Mouse (Mus musculus): ENCODE data around the gene Stkld1. TPM values are rescaled to one million over a fixed set of nuclear protein-coding genes. Genes with fewer than 3 reads are reported as not detected.

Stkld1 gene
- total and polyA plus RNA-seq, 3 experiments, result 0.02 TPM; not detected in 2

- DNase-seq (ENCODE audit: low spot score) (no peak), ATAC-seq (ENCODE audit: extremely low read depth, insufficient number of reproducible peaks, low FRiP score, poor library complexity, severe bottlenecking) (no peak)
- Histone ChIP-seq H3K9me3 (replicated peaks) (no peaks in the 10 kb centered on the region), H3K4me1 (ENCODE audit: insufficient read depth, low read depth, low read length) (peaks cover 27% of the 10 kb centered on the region), H3K36me3 (replicated peaks) (peaks cover 95% of the 10 kb centered on the region), H3K27me3 (ENCODE audit: insufficient read depth, low read length) (no peaks in the 10 kb centered on the region), H3K4me3 (ENCODE audit: low read depth, low read length) (no peak overlapping the region)
- TF ChIP-seq TAL1 (conservative IDR thresholded peaks at IDR 0.05; ENCODE audit: low read depth, low read length) (no peak), CTCF (IDR thresholded peaks at IDR 0.05; ENCODE audit: low read depth, low read length) (no peak), GATA1 (IDR thresholded peaks at IDR 0.05; ENCODE audit: borderline replicate concordance, low read length) (no peak), GATA2 (IDR thresholded peaks at IDR 0.05; ENCODE audit: borderline replicate concordance, low read depth, low read length) (no peak), POLR2AphosphoS5 (IDR thresholded peaks at IDR 0.05; ENCODE audit: insufficient replicate concordance, low read depth, low read length) (no peak)
Measured at GRCm38 (mm10) chr2:26956811-26957487, 23.1 kb downstream of the Stkld1 start.

- H3K4me1 ChIP-seq (ENCODE audit: insufficient read depth, low read depth, low read length), result peaks cover 29% of the 10 kb centered on the region
- no peaks in the 10 kb centered on the region for H3K9me3 ChIP-seq (replicated peaks)
- H3K4me3 ChIP-seq (ENCODE audit: low read depth, low read length), result no peak overlapping the region
- TF ChIP-seq GATA2 (IDR thresholded peaks at IDR 0.05; ENCODE audit: borderline replicate concordance, low read depth, low read length) (no peak), CTCF (IDR thresholded peaks at IDR 0.05; ENCODE audit: low read depth, low read length) (no peak), TAL1 (conservative IDR thresholded peaks at IDR 0.05; ENCODE audit: low read depth, low read length) (no peak), GATA1 (IDR thresholded peaks at IDR 0.05; ENCODE audit: borderline replicate concordance, low read length) (no peak), POLR2AphosphoS5 (IDR thresholded peaks at IDR 0.05; ENCODE audit: insufficient replicate concordance, low read depth, low read length) (no peak)
- ATAC-seq (ENCODE audit: extremely low read depth, insufficient number of reproducible peaks, low FRiP score, poor library complexity, severe bottlenecking) (no peak), DNase-seq (ENCODE audit: low spot score) (no peak)
- H3K36me3 ChIP-seq (replicated peaks), result peaks cover 94% of the 10 kb centered on the region
- no peaks in the 10 kb centered on the region for H3K27me3 ChIP-seq (ENCODE audit: insufficient read depth, low read length)
Measured at GRCm38 (mm10) chr2:26957488-26957859, 23.6 kb downstream of the Stkld1 start.

GRCm38 (mm10) chr2:26960756-26961155 lies 26.9 kb downstream of the Stkld1 start:
- DNase-seq (ENCODE audit: low spot score), result no peak
- peaks cover 70% of the 10 kb centered on the region for H3K36me3 ChIP-seq (replicated peaks)

GRCm38 (mm10) chr2:26963923-26964723 lies 30.3 kb downstream of the Stkld1 start, which contains the start of gene Rexo4:
TSS of gene Rexo4 (minus strand) at chr2:26964386.
- H3K36me3 ChIP-seq (replicated peaks), result peaks cover 37% of the 10 kb centered on the region
- H3K4me3 ChIP-seq (ENCODE audit: low read depth, low read length), result peak within 1 kb of the TSS; percentile 78
- peaks cover 41% of the 10 kb centered on the region for H3K4me1 ChIP-seq (ENCODE audit: insufficient read depth, low read depth, low read length)
- H3K27me3 ChIP-seq (ENCODE audit: insufficient read depth, low read length), result no peaks in the 10 kb centered on the region
- no peak for TF ChIP-seq TAL1 (conservative IDR thresholded peaks at IDR 0.05; ENCODE audit: low read depth, low read length)
- TF ChIP-seq CTCF (IDR thresholded peaks at IDR 0.05; ENCODE audit: low read depth, low read length), result no peak
- TF ChIP-seq GATA1 (IDR thresholded peaks at IDR 0.05; ENCODE audit: borderline replicate concordance, low read length), result no peak
- TF ChIP-seq POLR2AphosphoS5 (IDR thresholded peaks at IDR 0.05; ENCODE audit: insufficient replicate concordance, low read depth, low read length), result no peak
- TF ChIP-seq GATA2 (IDR thresholded peaks at IDR 0.05; ENCODE audit: borderline replicate concordance, low read depth, low read length), result no peak
- peaks cover 5% of the 10 kb centered on the region; the same call in 1 of the 2 replicates for H3K9me3 ChIP-seq (replicated peaks)
- DNase-seq (ENCODE audit: low spot score), result peak; percentile 89
- ATAC-seq (ENCODE audit: extremely low read depth, insufficient number of reproducible peaks, low FRiP score, poor library complexity, severe bottlenecking), result peak; percentile 69

More at GRCm38 (mm10) chr2:26960756-26961155, 26.9 kb downstream of the Stkld1 start:
- ATAC-seq (ENCODE audit: extremely low read depth, insufficient number of reproducible peaks, low FRiP score, poor library complexity, severe bottlenecking), result no peak
- Histone ChIP-seq H3K4me1 (ENCODE audit: insufficient read depth, low read depth, low read length) (peaks cover 41% of the 10 kb centered on the region), H3K27me3 (ENCODE audit: insufficient read depth, low read length) (no peaks in the 10 kb centered on the region), H3K4me3 (ENCODE audit: low read depth, low read length) (no peak overlapping the region), H3K9me3 (replicated peaks) (no peaks in the 10 kb centered on the region)
- TF ChIP-seq CTCF (IDR thresholded peaks at IDR 0.05; ENCODE audit: low read depth, low read length), result peak; percentile 16; the same call in 1 of the 2 replicates
- TF ChIP-seq POLR2AphosphoS5 (IDR thresholded peaks at IDR 0.05; ENCODE audit: insufficient replicate concordance, low read depth, low read length), result no peak

- peaks cover 5% of the 10 kb centered on the region; the same call in 1 of the 2 replicates for H3K9me3 ChIP-seq (replicated peaks)
- H3K36me3 ChIP-seq (replicated peaks), result peaks cover 32% of the 10 kb centered on the region
- peaks cover 38% of the 10 kb centered on the region for H3K4me1 ChIP-seq (ENCODE audit: insufficient read depth, low read depth, low read length)
- TF ChIP-seq GATA1 (IDR thresholded peaks at IDR 0.05; ENCODE audit: borderline replicate concordance, low read length), result no peak
- TF ChIP-seq GATA2 (IDR thresholded peaks at IDR 0.05; ENCODE audit: borderline replicate concordance, low read depth, low read length), result no peak
- TF ChIP-seq TAL1 (conservative IDR thresholded peaks at IDR 0.05; ENCODE audit: low read depth, low read length), result no peak
- no peak for TF ChIP-seq CTCF (IDR thresholded peaks at IDR 0.05; ENCODE audit: low read depth, low read length)
- no peak for TF ChIP-seq POLR2AphosphoS5 (IDR thresholded peaks at IDR 0.05; ENCODE audit: insufficient replicate concordance, low read depth, low read length)
- ATAC-seq (ENCODE audit: extremely low read depth, insufficient number of reproducible peaks, low FRiP score, poor library complexity, severe bottlenecking) (no peak), DNase-seq (ENCODE audit: low spot score) (no peak)
- H3K4me3 ChIP-seq (ENCODE audit: low read depth, low read length), result peak overlapping the region; percentile 78
- H3K27me3 ChIP-seq (ENCODE audit: insufficient read depth, low read length), result peaks cover 2% of the 10 kb centered on the region
Measured at GRCm38 (mm10) chr2:26964724-26965370, 31.0 kb downstream of the Stkld1 start.

GRCm38 (mm10) chr2:26967262-26967661 lies 33.4 kb downstream of the Stkld1 start:
- ATAC-seq (ENCODE audit: extremely low read depth, insufficient number of reproducible peaks, low FRiP score, poor library complexity, severe bottlenecking) (no peak), DNase-seq (ENCODE audit: low spot score) (no peak)
- H3K4me3 ChIP-seq (ENCODE audit: low read depth, low read length), result no peak overlapping the region
- H3K27me3 ChIP-seq (ENCODE audit: insufficient read depth, low read length), result peaks cover 21% of the 10 kb centered on the region
- H3K9me3 ChIP-seq (replicated peaks), result peaks cover 5% of the 10 kb centered on the region; the same call in 1 of the 2 replicates
- H3K36me3 ChIP-seq (replicated peaks), result peaks cover 7% of the 10 kb centered on the region
- peaks cover 22% of the 10 kb centered on the region for H3K4me1 ChIP-seq (ENCODE audit: insufficient read depth, low read depth, low read length)
- TF ChIP-seq POLR2AphosphoS5 (IDR thresholded peaks at IDR 0.05; ENCODE audit: insufficient replicate concordance, low read depth, low read length), result no peak
- no peak for TF ChIP-seq GATA2 (IDR thresholded peaks at IDR 0.05; ENCODE audit: borderline replicate concordance, low read depth, low read length)
- no peak for TF ChIP-seq CTCF (IDR thresholded peaks at IDR 0.05; ENCODE audit: low read depth, low read length)
- TF ChIP-seq TAL1 (conservative IDR thresholded peaks at IDR 0.05; ENCODE audit: low read depth, low read length), result no peak
- TF ChIP-seq GATA1 (IDR thresholded peaks at IDR 0.05; ENCODE audit: borderline replicate concordance, low read length), result no peak

Data from G1E (cell line).